Mouse (Mus musculus) lung, embryonic 14.5 days (tissue): ENCODE measurements at regions not wholly inside any gene's neighbourhood (a gene's known extent, or its start where the extent isn't known, plus 50 kb on each side); places are given as distances from the start of the nearest gene placed in this dataset.

ENCODE experiments used
- ATAC-seq: fragments of 200-750 bp; cut with Nextera tagmentation; 2 replicates; pipeline ENCODE4 v1.8.0; 2017; ENCODE audit warnings: mild to moderate bottlenecking, moderate TSS enrichment, moderate library complexity; ENCODE audit not compliant: insufficient read depth
- DNase-seq: peaks from one replicate; pipeline ENCODE4 v3.0.0-alpha.2; 2015
- H3K27ac ChIP-seq: fragments of 300-500 bp; sonication (generic); 2 replicates; pipeline ENCODE4 v1.5.1; 2014; ENCODE audit warnings: low read depth, mild to moderate bottlenecking, moderate library complexity
- H3K27me3 ChIP-seq: fragments of 300-500 bp; sonication (generic); 2 replicates; pipeline ENCODE4 v1.6.1; 2014; ENCODE audit warnings: low read length, control low read depth; ENCODE audit not compliant: insufficient read depth
- H3K36me3 ChIP-seq: fragments of 300-500 bp; sonication (generic); 2 replicates; pipeline ENCODE4 v1.6.1; 2014; ENCODE audit warnings: control low read depth; ENCODE audit not compliant: insufficient read depth
- H3K4me1 ChIP-seq: fragments of 300-500 bp; sonication (generic); 2 replicates; pipeline ENCODE4 v1.6.1; 2014; ENCODE audit warnings: antibody characterized with exemption, control low read depth; ENCODE audit not compliant: insufficient read depth
- H3K4me2 ChIP-seq: fragments of 300-500 bp; sonication (generic); 2 replicates; pipeline ENCODE4 v1.6.1; 2014; ENCODE audit warnings: mild to moderate bottlenecking
- H3K4me3 ChIP-seq: fragments of 300-500 bp; sonication (generic); 2 replicates; pipeline ENCODE4 v1.5.1; 2014; ENCODE audit warnings: low read depth, low read length
- H3K9ac ChIP-seq: fragments of 300-500 bp; sonication (generic); 2 replicates; pipeline ENCODE4 v1.6.1; 2014
- H3K9me3 ChIP-seq: fragments of 300-500 bp; sonication (generic); 2 replicates; pipeline ENCODE4 v1.6.1; 2016; ENCODE audit warnings: low read depth, low read length, control low read depth
- CTCF ChIP-seq: IDR thresholded peaks from 2 replicates; pipeline ENCODE4 v1.5.1; 2016; ENCODE audit warnings: antibody characterized with exemption, low read depth
- WGBS: fragments of 180-500 bp; shearing (Covaris S2); extraction: QIAGEN DNeasy Blood & Tissue Kit; methylation state at CpG from one replicate; pipeline ENCODE4 v1.1.7; 2014; 5-methylcytosine and 5-hydroxymethylcytosine counted together

GRCm38 (mm10) chr3:61089931-61090330, 87.3 kb downstream of the P2ry1 start:
- TF ChIP-seq CTCF, result no peak
- Histone ChIP-seq H3K4me3 (no peak overlapping the region), H3K4me2 (no peak overlapping the region), H3K9ac (no peak overlapping the region), H3K36me3 (no peaks in the 10 kb centered on the region), H3K9me3 (no peaks in the 10 kb centered on the region), H3K4me1 (no peaks in the 10 kb centered on the region), H3K27ac (no peak overlapping the region), H3K27me3 (no peaks in the 10 kb centered on the region)
- WGBS, result 67% methylated on average over 1 of the region's 1 CpGs
- ATAC-seq, result no peak
- DNase-seq, result no peak

GRCm38 (mm10) chr3:61092031-61092430, 89.4 kb downstream of the P2ry1 start:
- Histone ChIP-seq H3K9me3 (no peaks in the 10 kb centered on the region), H3K27me3 (no peaks in the 10 kb centered on the region), H3K36me3 (no peaks in the 10 kb centered on the region), H3K4me3 (no peak overlapping the region), H3K27ac (no peak overlapping the region), H3K4me2 (no peak overlapping the region), H3K4me1 (no peaks in the 10 kb centered on the region), H3K9ac (no peak overlapping the region)
- WGBS, result 95% methylated on average over 2 of the region's 2 CpGs
- ATAC-seq (no peak), DNase-seq (no peak)
- TF ChIP-seq CTCF, result no peak

GRCm38 (mm10) chr3:61116364-61116763, 113.8 kb downstream of the P2ry1 start:
- no peak for ATAC-seq
- TF ChIP-seq CTCF, result no peak

DNA sequence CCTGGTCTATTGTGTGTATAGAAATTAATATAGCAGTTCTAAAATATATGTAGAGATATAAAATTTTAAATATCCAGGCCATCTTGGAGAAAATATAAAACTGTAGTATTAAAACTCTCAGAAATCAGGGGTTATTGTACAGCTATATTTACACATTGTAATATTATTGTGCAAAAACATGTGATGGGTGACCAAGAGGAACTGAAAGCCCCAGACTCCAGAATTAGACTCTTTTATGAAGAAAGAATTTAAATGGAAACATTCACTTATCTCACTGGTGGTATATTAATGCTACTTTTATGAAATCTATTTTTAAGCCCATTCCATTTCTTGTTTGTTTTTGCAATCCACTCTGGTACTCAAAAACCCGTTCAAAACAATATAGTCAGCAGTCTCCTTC, 130.5 kb downstream of the P2ry1 start:
- TF ChIP-seq CTCF, result no peak
- Histone ChIP-seq H3K4me2 (no peak overlapping the region), H3K36me3 (no peaks in the 10 kb centered on the region), H3K9ac (no peak overlapping the region), H3K9me3 (no peaks in the 10 kb centered on the region), H3K4me3 (no peak overlapping the region), H3K27me3 (no peaks in the 10 kb centered on the region), H3K4me1 (no peaks in the 10 kb centered on the region), H3K27ac (no peak overlapping the region)
- no peak for ATAC-seq
- DNase-seq, result no peak
- WGBS, result 19% methylated on average over 1 of the region's 1 CpGs

More at GRCm38 (mm10) chr3:61116364-61116763, 113.8 kb downstream of the P2ry1 start:
- Histone ChIP-seq H3K36me3 (no peaks in the 10 kb centered on the region), H3K27me3 (no peaks in the 10 kb centered on the region), H3K9me3 (no peaks in the 10 kb centered on the region), H3K4me1 (no peaks in the 10 kb centered on the region), H3K27ac (no peak overlapping the region), H3K9ac (no peak overlapping the region), H3K4me2 (no peak overlapping the region), H3K4me3 (no peak overlapping the region)
- no peak for DNase-seq

GRCm38 (mm10) chr3:61154087-61154486, 151.5 kb downstream of the P2ry1 start:
- TF ChIP-seq CTCF, result no peak
- H3K4me2 ChIP-seq, result no peak overlapping the region
- DNase-seq (no peak), ATAC-seq (no peak)
- no peak overlapping the region for H3K27ac ChIP-seq
- no peaks in the 10 kb centered on the region for H3K9me3 ChIP-seq
- no peaks in the 10 kb centered on the region for H3K4me1 ChIP-seq
- no peaks in the 10 kb centered on the region for H3K27me3 ChIP-seq
- H3K36me3 ChIP-seq, result no peaks in the 10 kb centered on the region
- 78% methylated on average over 2 of the region's 2 CpGs for WGBS
- no peak overlapping the region for H3K4me3 ChIP-seq
- H3K9ac ChIP-seq, result no peak overlapping the region

GRCm38 (mm10) chr3:61159811-61160210, 157.2 kb downstream of the P2ry1 start:
- 64% methylated on average over 4 of the region's 4 CpGs for WGBS
- no peak for TF ChIP-seq CTCF
- Histone ChIP-seq H3K27me3 (no peaks in the 10 kb centered on the region), H3K9ac (no peak overlapping the region), H3K4me1 (no peaks in the 10 kb centered on the region), H3K4me3 (no peak overlapping the region), H3K36me3 (no peaks in the 10 kb centered on the region), H3K9me3 (no peaks in the 10 kb centered on the region), H3K27ac (no peak overlapping the region), H3K4me2 (no peak overlapping the region)
- ATAC-seq, result no peak
- no peak for DNase-seq

- ATAC-seq (no peak), DNase-seq (no peak)
- no peak overlapping the region for H3K4me3 ChIP-seq
- no peaks in the 10 kb centered on the region for H3K36me3 ChIP-seq
- no peaks in the 10 kb centered on the region for H3K4me1 ChIP-seq
- no peaks in the 10 kb centered on the region for H3K27me3 ChIP-seq
- H3K9me3 ChIP-seq, result no peaks in the 10 kb centered on the region
- H3K27ac ChIP-seq, result no peak overlapping the region
- no peak overlapping the region for H3K4me2 ChIP-seq
- TF ChIP-seq CTCF, result no peak
- no peak overlapping the region for H3K9ac ChIP-seq
These were observed 158.8 kb downstream of the P2ry1 start for GRCm38 (mm10) chr3:61161384-61161783.

DNA sequence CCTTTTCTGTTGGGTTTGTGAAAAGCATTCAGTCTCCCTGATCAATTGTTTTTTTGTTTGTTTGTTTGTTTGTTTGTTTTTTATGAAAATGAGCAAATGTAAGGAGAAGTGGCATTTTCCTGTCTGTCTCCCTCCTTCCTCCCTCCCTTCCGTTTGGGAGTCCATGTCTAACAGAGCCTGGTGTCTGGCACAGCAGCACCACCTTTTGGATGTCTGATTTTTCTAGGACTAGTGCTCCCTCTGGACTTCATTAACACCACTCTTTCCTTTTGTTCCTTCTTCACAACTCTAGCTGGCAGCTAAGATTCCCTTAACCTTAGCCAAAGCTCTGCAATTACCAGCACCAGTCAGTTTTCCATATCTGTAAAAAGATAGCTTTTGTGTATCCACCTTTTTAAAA, 175.6 kb upstream of the Rap2b start:
- H3K9ac ChIP-seq, result no peak overlapping the region
- H3K36me3 ChIP-seq, result no peaks in the 10 kb centered on the region
- H3K27ac ChIP-seq, result no peak overlapping the region
- WGBS, result 11% methylated on average over 1 of the region's 1 CpGs
- H3K4me3 ChIP-seq, result no peak overlapping the region
- peak; percentile 35 for TF ChIP-seq CTCF
- no peak for ATAC-seq
- no peak overlapping the region for H3K4me2 ChIP-seq
- no peaks in the 10 kb centered on the region for H3K27me3 ChIP-seq
- H3K9me3 ChIP-seq, result no peaks in the 10 kb centered on the region
- peak; percentile 39 for DNase-seq
- H3K4me1 ChIP-seq, result no peaks in the 10 kb centered on the region
